Mouse (Mus musculus) testis, postnatal 14 days (tissue): ENCODE results near the gene Bnip2.
"Not testable (repeated sequence)": the region's sequence is repeated elsewhere in the genome, so short reads cannot be mapped to it uniquely, and the experiment has no call there.

Experiments
- DNase-seq: peaks from one replicate; pipeline ENCODE4 v3.0.0; 2021; ENCODE audit warnings: low spot score

Gene Bnip2

GRCm38 (mm10) chr9:70011537-70012407, 22.5 kb downstream of the Bnip2 start:
- DNase-seq = no peak

- DNase-seq = peak; percentile 94
Observed at GRCm38 (mm10) chr9:70012408-70012901, 23.2 kb downstream of the Bnip2 start, which contains the start of gene Gtf2a2. Gtf2a2 (plus strand) TSS chr9:70012550.

- no peak for DNase-seq
Observed at GRCm38 (mm10) chr9:70015632-70016031, 26.4 kb downstream of the Bnip2 start.

GRCm38 (mm10) chr9:70018879-70019278, 29.6 kb downstream of the Bnip2 start:
- no peak for DNase-seq

- no peak for DNase-seq
Observed at GRCm38 (mm10) chr9:70021610-70022009, 32.3 kb downstream of the Bnip2 start.

- peak; percentile 34 for DNase-seq
Observed at GRCm38 (mm10) chr9:70022083-70022482, 32.8 kb downstream of the Bnip2 start.

- not testable (repeated sequence) for DNase-seq
Observed at GRCm38 (mm10) chr9:70023615-70024014, 34.3 kb downstream of the Bnip2 start.

- DNase-seq = no peak
Observed at GRCm38 (mm10) chr9:70024648-70025047, 35.4 kb downstream of the Bnip2 start.

GRCm38 (mm10) chr9:70025365-70026012, 36.2 kb downstream of the Bnip2 start:
- no peak for DNase-seq

GRCm38 (mm10) chr9:70032167-70032566, 42.9 kb downstream of the Bnip2 start:
- no peak for DNase-seq

- no peak for DNase-seq
Observed at GRCm38 (mm10) chr9:70033056-70033455, 43.8 kb downstream of the Bnip2 start.

GRCm38 (mm10) chr9:70034702-70035101, 45.4 kb downstream of the Bnip2 start:
- DNase-seq = no peak

GRCm38 (mm10) chr9:70036646-70037045, 47.4 kb downstream of the Bnip2 start:
- DNase-seq = no peak

- no peak for DNase-seq
Observed at GRCm38 (mm10) chr9:70037988-70038387, 48.7 kb downstream of the Bnip2 start, which contains the start of gene Gcnt3. Gcnt3 (minus strand) TSS chr9:70038088.

GRCm38 (mm10) chr9:70039597-70040385, 50.5 kb downstream of the Bnip2 start:
- no peak for DNase-seq

GRCm38 (mm10) chr9:70040570-70040969, 51.3 kb downstream of the Bnip2 start:
- peak; percentile 33 for DNase-seq

GRCm38 (mm10) chr9:70042137-70042536, 52.9 kb downstream of the Bnip2 start:
- no peak for DNase-seq

- DNase-seq = no peak
Observed at GRCm38 (mm10) chr9:70042935-70043334, 53.7 kb downstream of the Bnip2 start.

GRCm38 (mm10) chr9:70044865-70045264, 55.6 kb downstream of the Bnip2 start:
- DNase-seq = no peak

- no peak for DNase-seq
Observed at GRCm38 (mm10) chr9:70046255-70046654, 57.0 kb downstream of the Bnip2 start.

GRCm38 (mm10) chr9:70047839-70048238, 58.6 kb downstream of the Bnip2 start:
- no peak for DNase-seq

GRCm38 (mm10) chr9:70048280-70048679, 59.0 kb downstream of the Bnip2 start:
- no peak for DNase-seq
